Mouse (Mus musculus) neural tube, embryonic 13.5 days (tissue): ENCODE measurements around the gene Pcsk4. TPM values are rescaled to one million over a fixed set of nuclear protein-coding genes. Genes with fewer than 3 reads are reported as not detected.
A peak's percentile ranks its signal among the peaks of the same experiment; 100 is the strongest.
"Not testable (repeated sequence)": the region's sequence is repeated elsewhere in the genome, so short reads cannot be mapped to it uniquely, and the experiment has no call there.

Experiments
- ATAC-seq: fragments of 200-750 bp; cut with Nextera tagmentation; 2 replicates; pipeline ENCODE4 v1.8.0; 2017; ENCODE audit warnings: low read depth, mild to moderate bottlenecking, moderate TSS enrichment, moderate library complexity
- H3K27ac ChIP-seq: fragments of 300-500 bp; sonication (generic); replicated peaks from 2 replicates; pipeline ENCODE4 v1.5.1; 2015; ENCODE audit warnings: moderate library complexity, mild to moderate bottlenecking, inconsistent platforms
- H3K27me3 ChIP-seq: fragments of 300-500 bp; sonication (generic); 2 replicates; pipeline ENCODE4 v1.6.1; 2015; ENCODE audit warnings: mild to moderate bottlenecking, inconsistent platforms
- H3K36me3 ChIP-seq: fragments of 300-500 bp; sonication (generic); 2 replicates; pipeline ENCODE4 v1.6.1; 2015; ENCODE audit warnings: mild to moderate bottlenecking, inconsistent platforms
- H3K4me1 ChIP-seq: fragments of 300-500 bp; sonication (generic); replicated peaks from 2 replicates; pipeline ENCODE4 v1.6.1; 2015; ENCODE audit warnings: inconsistent platforms
- H3K4me2 ChIP-seq: fragments of 300-500 bp; sonication (generic); 2 replicates; pipeline ENCODE4 v1.6.1; 2015; ENCODE audit warnings: inconsistent platforms, mild to moderate bottlenecking, moderate library complexity
- H3K4me3 ChIP-seq: fragments of 300-500 bp; sonication (generic); 2 replicates; pipeline ENCODE4 v1.5.1; 2015; ENCODE audit warnings: mild to moderate bottlenecking, inconsistent platforms
- H3K9ac ChIP-seq: fragments of 300-500 bp; sonication (generic); 2 replicates; pipeline ENCODE4 v1.6.1; 2015; ENCODE audit warnings: moderate library complexity, mild to moderate bottlenecking, inconsistent platforms
- H3K9me3 ChIP-seq: fragments of 300-500 bp; sonication (generic); 2 replicates; pipeline ENCODE4 v1.6.1; 2016; ENCODE audit warnings: inconsistent platforms
- WGBS: fragments of 180-500 bp; shearing (Covaris S2); methylation state at CpG from one replicate; pipeline ENCODE4 v1.1.7; 2015; 5-methylcytosine and 5-hydroxymethylcytosine counted together
- polyA plus RNA-seq: library from polyadenylated mRNA; unstranded; fragments of >200 nt; fragmentation: Nextera tagmentation; extraction: Ambion mirVana; gene quantifications from 2 replicates; pipeline ENCODE4 v1.2.1, GENCODE M21; 2015

Pcsk4 gene
- polyA plus RNA-seq, 1 experiment from 2014 or later, result 3.6 TPM

DNA sequence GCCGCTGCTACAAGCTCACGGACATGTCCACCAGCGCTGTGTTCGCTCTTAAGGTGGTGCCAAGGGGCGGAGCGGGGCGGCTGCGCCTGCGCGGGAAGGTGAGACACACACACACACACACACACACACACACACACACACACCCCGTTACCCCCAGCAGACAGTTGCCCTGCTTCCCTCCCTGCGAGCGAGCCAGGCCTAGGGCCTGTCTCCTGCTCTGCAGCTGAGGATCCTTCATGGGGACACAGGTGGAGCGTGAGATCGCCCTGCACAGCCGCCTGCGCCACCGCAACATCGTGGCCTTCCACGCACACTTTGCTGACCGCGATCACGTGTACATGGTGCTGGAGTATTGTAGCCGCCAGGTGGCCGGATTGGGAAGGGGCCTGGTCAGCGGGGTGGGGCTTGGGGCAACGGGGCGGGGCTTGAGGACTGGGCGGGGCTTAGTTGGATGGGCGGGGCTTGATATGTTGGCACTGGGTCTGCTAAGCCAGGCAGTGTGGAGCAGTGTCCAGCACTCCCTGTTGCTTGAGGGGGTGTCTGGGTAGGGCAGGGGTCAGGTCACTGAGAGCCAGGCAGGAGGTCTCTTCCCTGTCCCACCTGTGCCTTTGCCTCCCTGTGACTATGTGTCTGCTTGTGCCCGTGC, 28.8 kb upstream of the Pcsk4 start:
- H3K4me1 ChIP-seq, result peaks cover 19% of the 10 kb centered on the region
- H3K27ac ChIP-seq, result no peak overlapping the region
- peaks cover 83% of the 10 kb centered on the region for H3K27me3 ChIP-seq
- ATAC-seq, result peak; percentile 52
- H3K9me3 ChIP-seq, result no peaks in the 10 kb centered on the region
- no peaks in the 10 kb centered on the region for H3K36me3 ChIP-seq
- 7% methylated on average over 31 of the region's 31 CpGs for WGBS
- H3K4me3 ChIP-seq, result peak overlapping the region; percentile 27
- H3K4me2 ChIP-seq, result peak overlapping the region; percentile 52
- H3K9ac ChIP-seq, result peak overlapping the region; percentile 47

DNA sequence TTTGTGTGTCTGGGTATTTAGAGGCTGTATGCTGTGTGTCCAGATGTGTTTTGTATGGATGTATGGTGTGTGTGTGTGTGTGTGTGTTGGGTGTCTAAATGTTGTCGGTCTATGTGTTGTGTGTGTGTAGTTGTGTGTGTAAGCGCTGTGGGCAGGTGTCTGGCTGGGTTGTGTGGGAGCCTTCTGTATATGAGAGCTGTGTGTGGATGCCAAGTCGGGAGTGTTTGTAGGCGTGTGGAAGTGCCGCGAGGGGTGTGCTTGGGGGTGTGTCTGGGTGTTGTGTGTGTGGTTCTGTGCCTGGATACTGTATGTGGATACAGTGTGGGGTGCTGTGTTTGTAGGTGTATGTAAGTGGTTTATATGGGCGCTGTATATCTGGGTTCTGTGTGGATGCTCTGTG, 28.0 kb upstream of the Pcsk4 start:
- no peak overlapping the region for H3K4me3 ChIP-seq
- no peak overlapping the region; the same call in 1 of the 2 replicates for H3K4me2 ChIP-seq
- ATAC-seq, result no peak
- no peaks in the 10 kb centered on the region for H3K36me3 ChIP-seq
- H3K27me3 ChIP-seq, result peaks cover 87% of the 10 kb centered on the region
- WGBS, result 40% methylated on average over 7 of the region's 7 CpGs
- H3K4me1 ChIP-seq, result peaks cover 19% of the 10 kb centered on the region
- no peaks in the 10 kb centered on the region for H3K9me3 ChIP-seq
- H3K9ac ChIP-seq, result no peak overlapping the region
- no peak overlapping the region for H3K27ac ChIP-seq

DNA sequence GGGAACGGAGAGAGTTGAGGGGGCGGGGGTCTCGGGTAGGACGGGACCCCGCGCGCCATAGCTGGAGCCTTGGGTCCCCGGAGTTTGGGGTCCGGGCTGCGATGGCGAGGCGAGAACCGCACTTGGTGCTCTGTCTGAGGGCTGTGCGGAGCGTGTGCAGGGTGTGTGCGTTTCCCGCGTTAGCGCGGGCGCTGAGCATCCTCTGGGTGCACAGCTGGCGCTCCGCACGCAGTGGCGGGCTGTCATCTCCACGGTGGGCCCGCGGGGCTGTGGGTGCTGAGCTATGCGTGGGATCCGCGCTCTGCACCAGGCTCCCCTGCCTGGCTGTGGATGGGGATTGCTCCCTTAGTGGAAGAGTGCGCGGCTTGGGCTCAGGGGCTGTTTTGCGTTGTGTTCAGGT, 27.4 kb upstream of the Pcsk4 start:
- Histone ChIP-seq H3K27me3 (peaks cover 93% of the 10 kb centered on the region), H3K4me1 (peaks cover 19% of the 10 kb centered on the region), H3K9me3 (no peaks in the 10 kb centered on the region), H3K4me2 (peak overlapping the region; percentile 54), H3K36me3 (no peaks in the 10 kb centered on the region), H3K9ac (peak overlapping the region; percentile 34; the same call in 1 of the 2 replicates), H3K4me3 (peak overlapping the region; percentile 33), H3K27ac (no peak overlapping the region)
- 1% methylated on average over 34 of the region's 34 CpGs for WGBS
- no peak for ATAC-seq

DNA sequence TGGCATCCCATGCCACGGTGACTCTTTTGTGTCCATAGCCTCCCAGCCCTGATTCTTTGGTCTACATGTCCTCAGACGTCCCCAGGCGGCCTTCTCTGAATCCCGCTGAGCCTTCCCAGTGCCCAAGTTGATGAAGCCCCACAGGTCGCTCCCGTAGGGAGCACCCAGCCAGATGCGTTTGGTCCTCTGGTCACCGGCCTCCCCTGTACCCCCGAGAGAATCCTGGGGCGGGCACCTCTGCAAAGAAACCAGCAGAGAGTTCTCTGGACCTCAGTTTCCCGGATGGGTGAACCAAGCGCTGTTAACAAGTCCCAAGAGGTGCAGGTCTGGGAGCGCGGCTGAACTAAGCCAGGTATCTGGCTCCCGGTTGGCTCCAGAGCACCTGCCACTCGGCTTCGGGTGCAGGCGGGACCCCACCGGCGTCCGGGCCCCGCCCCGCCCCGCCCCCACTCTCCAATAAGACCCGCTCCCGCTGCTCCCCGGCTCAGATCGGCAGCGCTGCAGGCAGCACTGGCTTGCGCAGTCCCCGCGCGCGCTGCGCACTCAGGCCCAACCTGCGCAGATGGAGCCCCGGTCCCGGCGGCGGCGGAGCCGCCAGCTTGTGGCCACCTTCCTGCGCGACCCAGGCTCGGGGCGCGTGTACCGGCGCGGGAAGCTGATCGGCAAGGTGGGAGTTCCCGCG, 26.8 kb upstream of the Pcsk4 start, which contains the start of gene Plk5:
Gene Plk5 (plus strand): TSS at position 459 of the 682 bp plus-strand sequence.
- ATAC-seq, result no peak
- peak within 1 kb of the TSS; percentile 34; the same call in 1 of the 2 replicates for H3K9ac ChIP-seq
- peak within 1 kb of the TSS; percentile 33 for H3K4me3 ChIP-seq
- 3% methylated on average over 53 of the region's 53 CpGs for WGBS
- H3K36me3 ChIP-seq, result no peaks in the 10 kb centered on the region
- H3K9me3 ChIP-seq, result no peaks in the 10 kb centered on the region
- peak within 1 kb of the TSS; percentile 54 for H3K4me2 ChIP-seq
- peaks cover 98% of the 10 kb centered on the region for H3K27me3 ChIP-seq
- H3K4me1 ChIP-seq, result peaks cover 19% of the 10 kb centered on the region
- no peak within 1 kb of the TSS for H3K27ac ChIP-seq

DNA sequence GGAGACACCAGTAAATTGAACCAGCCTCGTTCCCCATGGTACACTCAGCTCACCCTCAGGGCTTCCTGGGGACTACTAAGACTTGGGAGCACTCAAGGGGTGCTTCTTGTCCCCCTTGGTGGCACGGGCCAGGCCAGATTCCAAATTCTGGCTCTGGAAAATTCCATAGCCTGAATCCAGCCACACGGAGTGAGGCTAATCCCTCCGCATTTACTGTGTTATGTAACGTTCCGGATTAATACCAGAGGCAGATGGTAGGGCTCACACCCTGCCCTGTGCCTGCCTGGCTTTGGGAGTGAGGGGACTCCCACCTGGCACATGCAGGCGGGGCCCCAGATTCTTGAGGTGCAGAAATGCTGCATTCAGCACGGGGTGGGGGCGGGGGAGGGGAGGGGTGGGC, 26.1 kb upstream of the Pcsk4 start:
- 12% methylated on average over 9 of the region's 9 CpGs for WGBS

DNA sequence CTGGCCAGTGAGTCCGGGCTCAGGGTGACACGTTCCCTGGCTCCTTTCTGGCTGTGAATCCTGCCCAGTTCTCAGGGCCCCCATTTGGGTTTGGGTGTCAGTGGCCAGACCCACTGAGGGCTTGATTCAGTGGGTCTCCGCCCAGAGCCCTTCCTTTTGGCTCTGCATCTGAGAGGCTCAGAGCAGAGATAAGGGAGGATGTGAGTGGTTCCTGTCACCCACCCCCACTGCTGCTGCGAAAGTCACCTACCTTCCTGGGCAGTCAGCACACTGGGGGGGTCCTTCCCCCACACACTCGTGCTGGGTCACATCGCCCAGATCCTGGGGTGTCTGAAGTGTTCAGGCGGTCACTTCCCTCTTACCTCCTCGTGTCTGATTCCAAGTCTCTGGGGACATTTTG, 23.4 kb upstream of the Pcsk4 start:
- Histone ChIP-seq H3K27me3 (peaks cover 99% of the 10 kb centered on the region), H3K36me3 (no peaks in the 10 kb centered on the region), H3K9ac (no peak overlapping the region), H3K27ac (no peak overlapping the region), H3K4me2 (no peak overlapping the region), H3K4me3 (no peak overlapping the region), H3K4me1 (peaks cover 27% of the 10 kb centered on the region), H3K9me3 (no peaks in the 10 kb centered on the region)
- ATAC-seq, result no peak
- WGBS, result 63% methylated on average over 8 of the region's 8 CpGs

More for the DNA sequence above, 26.1 kb upstream of the Pcsk4 start:
- ATAC-seq, result no peak
- Histone ChIP-seq H3K27me3 (peaks cover 100% of the 10 kb centered on the region), H3K36me3 (no peaks in the 10 kb centered on the region), H3K4me2 (no peak overlapping the region), H3K4me3 (no peak overlapping the region), H3K4me1 (peaks cover 19% of the 10 kb centered on the region), H3K27ac (no peak overlapping the region), H3K9ac (no peak overlapping the region), H3K9me3 (no peaks in the 10 kb centered on the region)

DNA sequence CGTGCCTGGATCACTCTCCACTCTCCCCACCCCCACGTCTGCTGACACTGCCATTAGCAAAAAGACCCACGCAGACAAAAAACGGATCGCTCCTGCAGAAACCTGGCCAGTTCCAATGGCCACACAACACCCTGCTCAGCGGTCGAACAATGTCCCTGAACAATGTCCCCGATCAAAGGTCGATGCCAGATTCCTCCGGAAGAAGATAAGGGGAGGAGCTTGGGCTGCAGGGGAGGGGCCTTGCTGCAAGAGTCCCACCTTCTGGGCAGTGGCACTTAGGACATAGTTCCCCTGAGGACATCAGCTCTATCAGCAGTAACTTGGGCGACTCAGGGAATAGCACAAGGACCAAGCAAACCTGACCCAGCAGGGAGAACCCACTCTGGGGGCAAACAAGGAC, 22.6 kb upstream of the Pcsk4 start:
- no peak for ATAC-seq
- peaks cover 99% of the 10 kb centered on the region for H3K27me3 ChIP-seq
- WGBS, result 25% methylated on average over 11 of the region's 11 CpGs
- no peak overlapping the region for H3K4me3 ChIP-seq
- no peak overlapping the region for H3K9ac ChIP-seq
- H3K36me3 ChIP-seq, result no peaks in the 10 kb centered on the region
- H3K9me3 ChIP-seq, result no peaks in the 10 kb centered on the region
- H3K4me2 ChIP-seq, result no peak overlapping the region
- peaks cover 30% of the 10 kb centered on the region for H3K4me1 ChIP-seq
- no peak overlapping the region for H3K27ac ChIP-seq

DNA sequence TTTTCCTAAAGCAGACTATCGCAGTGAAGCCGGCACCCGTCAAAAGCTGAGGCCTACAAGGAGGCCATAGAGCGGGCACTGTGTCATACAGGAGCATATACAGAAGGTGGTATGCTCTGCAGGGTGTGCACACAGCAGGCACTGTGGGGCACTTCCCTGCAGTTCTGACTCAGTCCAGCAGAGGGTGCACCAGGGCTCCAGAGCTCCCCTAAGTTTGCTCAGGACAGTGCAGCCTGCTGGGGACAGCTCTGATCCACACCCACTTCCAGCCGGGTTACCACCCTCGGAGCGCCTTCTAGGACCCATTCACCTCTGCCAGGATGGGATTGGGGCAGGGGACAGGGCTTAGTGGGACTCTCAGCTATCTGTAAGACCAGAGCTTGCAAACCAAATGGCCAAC, 21.0 kb upstream of the Pcsk4 start:
- WGBS, result 5% methylated on average over 7 of the region's 7 CpGs
- H3K4me3 ChIP-seq, result no peak overlapping the region
- H3K36me3 ChIP-seq, result no peaks in the 10 kb centered on the region
- ATAC-seq, result peak; percentile 80
- peaks cover 99% of the 10 kb centered on the region for H3K27me3 ChIP-seq
- no peak overlapping the region for H3K4me2 ChIP-seq
- H3K9me3 ChIP-seq, result no peaks in the 10 kb centered on the region
- no peak overlapping the region for H3K9ac ChIP-seq
- H3K4me1 ChIP-seq, result peaks cover 20% of the 10 kb centered on the region
- H3K27ac ChIP-seq, result no peak overlapping the region

DNA sequence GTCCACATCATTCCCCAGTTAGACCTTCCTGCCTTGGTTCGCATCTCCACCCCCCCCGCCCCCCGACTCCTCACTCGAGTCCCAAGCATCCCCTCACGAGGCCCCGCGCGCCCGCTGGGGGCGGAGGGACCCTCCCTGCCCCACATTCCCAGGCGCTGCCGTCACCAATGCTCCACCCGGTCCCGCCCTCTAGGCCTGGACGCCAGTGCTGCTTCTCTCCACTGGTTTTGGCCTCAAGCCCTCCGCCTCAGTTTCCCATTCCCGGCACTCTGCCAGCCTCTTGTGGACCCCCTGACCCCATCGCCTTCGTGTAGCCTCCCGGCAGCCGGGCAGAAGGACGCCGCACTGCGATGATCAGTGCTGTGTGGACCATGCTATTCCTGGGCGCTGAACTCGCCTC, 19.7 kb upstream of the Pcsk4 start:
- WGBS, result 16% methylated on average over 26 of the region's 26 CpGs
- Histone ChIP-seq H3K9ac (no peak overlapping the region), H3K27ac (no peak overlapping the region), H3K4me3 (peak overlapping the region; percentile 19; the same call in 1 of the 2 replicates), H3K4me2 (peak overlapping the region; percentile 33), H3K36me3 (no peaks in the 10 kb centered on the region), H3K4me1 (peaks cover 23% of the 10 kb centered on the region), H3K27me3 (peaks cover 99% of the 10 kb centered on the region), H3K9me3 (no peaks in the 10 kb centered on the region)
- ATAC-seq, result no peak

DNA sequence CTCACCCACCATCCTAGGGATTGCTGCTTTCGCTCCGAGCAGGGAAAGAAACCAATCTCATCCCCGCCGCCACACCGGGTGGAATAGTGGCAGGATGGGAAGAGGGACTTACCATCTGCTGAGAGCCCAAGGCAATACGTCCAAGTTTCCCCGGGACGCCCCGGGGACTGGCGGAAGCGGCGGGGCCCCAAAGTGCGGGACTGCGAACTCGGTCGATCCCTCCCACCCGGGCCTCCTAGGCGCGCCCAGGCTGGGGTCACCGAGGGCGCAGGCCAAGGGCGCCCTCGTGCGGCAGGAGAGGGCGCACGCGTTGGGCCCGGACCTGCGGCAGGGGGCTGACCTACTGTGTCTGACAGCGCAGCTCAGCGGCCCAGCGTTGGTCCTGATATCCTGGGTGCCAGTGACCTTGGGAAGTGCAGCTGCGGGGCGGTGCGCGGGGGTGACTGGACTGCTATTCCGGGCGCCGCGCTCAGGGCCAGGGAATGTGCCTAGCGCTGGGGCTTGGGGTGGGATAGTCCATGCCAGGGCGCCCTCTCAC, 19.0 kb upstream of the Pcsk4 start, which contains the start of gene Adamtsl5:
Gene Adamtsl5 (minus strand): TSS at position 169 of the 538 bp plus-strand sequence.
- 1% methylated on average over 42 of the region's 42 CpGs for WGBS
- Histone ChIP-seq H3K27ac (no peak within 1 kb of the TSS), H3K36me3 (no peaks in the 10 kb centered on the region), H3K27me3 (peaks cover 99% of the 10 kb centered on the region), H3K4me2 (peak within 1 kb of the TSS; percentile 33), H3K4me1 (peaks cover 27% of the 10 kb centered on the region), H3K9ac (no peak within 1 kb of the TSS), H3K9me3 (no peaks in the 10 kb centered on the region), H3K4me3 (peak within 1 kb of the TSS; percentile 19)
- ATAC-seq, result no peak

DNA sequence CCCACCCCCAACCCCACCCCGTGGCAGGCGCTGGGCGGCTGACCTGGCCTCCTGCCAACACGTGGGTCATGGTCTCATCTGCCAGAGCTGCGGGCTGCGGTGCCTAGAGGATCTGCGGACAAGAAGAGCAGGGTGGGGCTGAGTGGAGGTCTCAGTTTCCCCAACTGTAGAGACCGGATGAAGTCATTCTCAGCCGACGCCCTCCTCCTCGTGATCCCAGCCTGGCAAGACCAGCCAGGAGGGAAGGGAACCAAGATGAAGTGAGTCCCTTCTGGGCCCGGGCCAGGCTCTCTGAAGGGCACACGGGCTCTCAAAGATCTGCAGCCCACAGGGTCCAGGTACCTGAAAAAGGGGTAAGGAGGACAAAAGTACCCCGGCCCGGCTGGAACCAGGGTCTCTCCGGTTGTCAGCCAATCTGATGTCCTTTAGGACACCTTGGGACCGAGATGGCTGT, 18.2 kb upstream of the Pcsk4 start:
- ATAC-seq, result no peak
- no peaks in the 10 kb centered on the region for H3K9me3 ChIP-seq
- H3K4me2 ChIP-seq, result peak overlapping the region; percentile 33
- 7% methylated on average over 17 of the region's 17 CpGs for WGBS
- no peaks in the 10 kb centered on the region for H3K36me3 ChIP-seq
- peak overlapping the region; percentile 19; the same call in 1 of the 2 replicates for H3K4me3 ChIP-seq
- no peak overlapping the region for H3K9ac ChIP-seq
- H3K27me3 ChIP-seq, result peaks cover 99% of the 10 kb centered on the region
- H3K4me1 ChIP-seq, result peaks cover 35% of the 10 kb centered on the region
- no peak overlapping the region for H3K27ac ChIP-seq

DNA sequence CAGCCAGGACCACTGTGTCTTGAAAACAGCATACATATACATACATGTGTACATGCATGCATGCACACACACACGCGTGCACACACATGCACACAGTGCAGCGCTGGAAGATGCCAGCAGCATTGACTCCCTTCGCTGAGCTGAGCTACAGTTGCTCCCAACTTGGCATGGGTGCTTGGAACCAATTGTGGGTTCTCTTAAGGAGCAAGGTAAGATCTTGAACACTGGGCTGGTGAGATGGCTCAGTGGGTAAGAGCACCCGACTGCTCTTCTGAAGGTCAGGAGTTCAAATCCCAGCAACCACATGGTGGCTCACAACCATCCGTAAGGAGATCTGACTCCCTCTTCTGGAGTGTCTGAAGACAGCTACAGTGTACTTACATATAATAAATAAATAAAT, 16.6 kb upstream of the Pcsk4 start:
- not testable (repeated sequence) for H3K9ac ChIP-seq, ATAC-seq, H3K4me3 ChIP-seq, H3K9me3 ChIP-seq, H3K27ac ChIP-seq, H3K4me2 ChIP-seq, H3K36me3 ChIP-seq
- WGBS, result 82% methylated on average over 6 of the region's 6 CpGs
- Histone ChIP-seq H3K27me3 (peaks cover 99% of the 10 kb centered on the region), H3K4me1 (peaks cover 50% of the 10 kb centered on the region)
